In the genomic region with DNA sequence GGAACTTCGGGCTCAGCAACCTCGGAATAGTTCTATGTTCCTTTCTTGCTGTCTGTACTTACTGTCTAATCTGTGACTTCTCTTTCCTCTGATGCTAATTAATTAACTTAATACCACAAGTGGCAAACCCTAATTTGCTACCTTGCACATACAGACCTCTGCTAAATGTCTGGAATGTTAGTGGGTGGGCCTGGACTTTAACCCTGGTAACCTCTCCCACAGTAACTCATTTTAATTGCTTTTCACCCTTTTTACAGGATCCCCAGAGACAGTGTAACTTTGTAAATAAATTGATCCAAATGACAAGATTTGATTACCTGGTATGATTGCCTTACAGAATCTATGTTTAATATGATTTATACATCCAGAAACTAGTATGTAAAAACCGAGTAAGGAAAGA, we compare ENCODE assay signal across 16 mouse cellular contexts.
"Had no signal": no experiment of that assay in that cellular context is flagged by ENCODE, and none has a peak within 500 bp of the region (broad histone marks: within the 10 kb centered on the region; RNA-seq: fewer than 3 reads in every experiment).

No protein-coding gene starts in this region.

- DNase-seq: liver, embryonic 13.5 days; lung, adult 2 months; lung, postnatal 14 days; lung, postnatal 4 days; right cerebral cortex, adult 18-20 months; right cerebral cortex, postnatal 14 days; right cerebral cortex, postnatal 4 days; thymus, adult 2 months; thymus, postnatal 14 days; thymus, postnatal 4 days had no signal

- H3K4me2 ChIP-seq: liver, embryonic 13.5 days; midbrain, embryonic 12.5 days; midbrain, embryonic 15.5 days; neural tube, embryonic 12.5 days; neural tube, embryonic 15.5 days had no signal

- ATAC-seq: intestine, postnatal 0 days; midbrain, embryonic 15.5 days had no signal

- H3K27ac ChIP-seq: liver, embryonic 13.5 days; midbrain, embryonic 12.5 days; midbrain, embryonic 15.5 days; neural tube, embryonic 12.5 days; neural tube, embryonic 15.5 days; stomach, postnatal 0 days had no signal

- H3K9me3 ChIP-seq: liver, embryonic 13.5 days; midbrain, embryonic 12.5 days; midbrain, embryonic 15.5 days; neural tube, embryonic 12.5 days; neural tube, embryonic 15.5 days had no signal

- H3K4me1 ChIP-seq: liver, embryonic 13.5 days; midbrain, embryonic 12.5 days; midbrain, embryonic 15.5 days; neural tube, embryonic 12.5 days; neural tube, embryonic 15.5 days had no signal

- H3K4me3 ChIP-seq: liver, embryonic 13.5 days; midbrain, embryonic 12.5 days; midbrain, embryonic 15.5 days; neural tube, embryonic 12.5 days; neural tube, embryonic 15.5 days had no signal

- H3K36me3 ChIP-seq: liver, embryonic 13.5 days; midbrain, embryonic 12.5 days; midbrain, embryonic 15.5 days; neural tube, embryonic 12.5 days; neural tube, embryonic 15.5 days had no signal

- H3K9ac ChIP-seq: liver, embryonic 13.5 days; midbrain, embryonic 12.5 days; midbrain, embryonic 15.5 days; neural tube, embryonic 12.5 days; neural tube, embryonic 15.5 days had no signal

- H3K27me3 ChIP-seq: liver, embryonic 13.5 days; midbrain, embryonic 12.5 days; midbrain, embryonic 15.5 days; neural tube, embryonic 12.5 days; neural tube, embryonic 15.5 days had no signal
